Mouse (Mus musculus) megakaryocyte progenitor cell, adult 5-6 weeks (primary cell): Measurements from ENCODE around the gene Opcml. TPM values are rescaled to one million over a fixed set of nuclear protein-coding genes. Genes with fewer than 3 reads are reported as not detected.

Experiments
- ATAC-seq: replicated peaks from 2 replicates; pipeline ENCODE4 v1.8.0; 2016; ENCODE audit warnings: mild to moderate bottlenecking, moderate TSS enrichment, inconsistent platforms; ENCODE audit not compliant: poor library complexity
- total RNA-seq, 2 experiments: library from RNA; stranded (forward) in 1 of 2; stranded (reverse) in 1 of 2; fragments of 157-497, 149-512 nt in 1 of 2; fragments of 200-1000 nt in 1 of 2; gene quantifications; 2 replicates each; pipeline versions ENCODE4 v1.2.3 to v1.2.4; 2015 to 2017

Gene Opcml
- total RNA-seq (2015) (not detected in 2 replicates), total RNA-seq (2017) (not detected in 2 replicates)

DNA sequence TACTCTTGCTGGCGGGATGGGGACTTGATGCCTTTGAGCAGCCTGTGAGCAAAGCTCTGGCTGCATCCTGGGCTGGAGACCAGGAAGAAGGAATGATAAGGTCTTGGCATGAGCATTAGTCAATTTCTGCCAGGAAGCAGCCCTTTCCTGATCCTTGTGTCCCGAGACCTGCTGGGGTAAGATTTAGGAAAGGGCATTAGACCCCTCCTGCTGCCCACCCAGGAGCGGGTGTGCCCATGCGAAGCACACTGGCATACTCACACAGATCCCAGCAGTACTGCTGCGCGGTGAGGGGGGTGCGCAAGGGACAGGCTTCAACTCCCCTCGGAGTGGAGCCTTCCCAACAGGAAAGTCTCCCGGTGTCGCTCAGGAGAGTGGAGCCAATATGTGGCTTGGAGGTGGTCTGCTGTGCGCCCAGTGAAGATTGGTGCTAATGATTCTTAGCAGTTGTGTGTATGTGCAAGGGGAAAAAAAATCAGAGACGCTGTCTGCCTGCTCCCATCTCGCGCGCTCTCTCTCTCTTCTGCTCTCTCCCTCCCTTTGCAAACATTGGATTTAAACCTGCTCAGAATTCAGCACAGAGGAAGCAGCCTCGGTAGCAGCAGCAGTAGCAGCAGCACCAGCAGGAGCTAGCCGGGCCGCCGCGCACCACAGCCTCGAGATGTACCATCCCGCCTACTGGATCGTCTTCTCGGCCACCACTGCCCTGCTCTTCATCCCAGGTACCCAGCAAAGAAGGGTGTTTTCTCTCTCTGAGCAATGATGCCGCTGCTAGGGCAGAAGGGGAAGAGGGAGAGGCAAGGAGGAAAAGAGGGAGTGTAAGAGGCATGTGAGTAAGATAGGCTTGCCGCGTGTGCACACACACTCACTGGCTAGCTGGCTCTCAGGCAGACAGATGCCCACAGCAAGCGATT lies at the start of gene Opcml:
Gene Opcml, plus strand, starts transcription at position 51 of the 914 bp plus-strand sequence.
- ATAC-seq: no peak

DNA sequence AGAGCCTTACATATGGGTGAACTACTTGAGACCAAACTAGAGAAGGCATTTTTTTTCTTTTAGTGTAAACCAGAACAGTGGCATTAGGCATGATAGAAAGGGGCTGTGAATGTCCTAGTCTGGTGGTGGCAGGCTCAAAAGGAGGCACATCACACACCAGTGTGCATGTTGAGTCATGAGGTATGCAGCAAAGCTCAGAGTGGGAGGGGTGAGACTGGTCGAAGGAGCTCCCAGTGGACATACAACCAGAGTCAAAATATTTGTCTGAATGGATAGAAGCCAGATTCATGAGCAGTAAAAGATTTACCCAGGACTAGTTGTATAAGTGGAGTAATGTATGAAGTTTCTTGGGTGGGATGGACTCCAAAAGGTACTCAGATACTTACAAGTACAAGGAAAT lies 31.9 kb upstream of the Opcml start:
- no peak for ATAC-seq

GRCm38 (mm10) chr9:27761196-27761595 lies 29.4 kb upstream of the Opcml start:
- ATAC-seq: no peak

DNA sequence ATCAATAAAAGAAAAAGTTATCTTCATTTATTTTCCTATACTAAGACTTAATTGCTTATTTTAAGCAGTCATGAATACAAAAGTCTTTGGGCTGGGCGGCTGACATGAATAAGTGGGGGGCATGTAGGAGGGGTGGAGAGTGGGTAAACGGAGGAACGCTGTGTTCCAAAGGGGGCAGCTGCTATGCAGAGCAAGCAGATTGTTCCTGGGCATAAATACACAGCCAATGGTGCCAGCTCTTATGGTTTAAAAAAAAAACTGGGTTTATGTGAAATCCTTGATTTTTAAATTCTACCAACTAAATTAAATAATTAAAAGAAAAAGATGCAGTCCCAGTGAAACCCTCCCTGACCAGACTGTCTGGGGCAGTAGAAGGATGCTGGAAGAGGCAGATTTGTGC lies 24.1 kb upstream of the Opcml start:
- ATAC-seq: no peak

- ATAC-seq: no peak
These were observed 23.2 kb upstream of the Opcml start for GRCm38 (mm10) chr9:27767196-27767900.

DNA sequence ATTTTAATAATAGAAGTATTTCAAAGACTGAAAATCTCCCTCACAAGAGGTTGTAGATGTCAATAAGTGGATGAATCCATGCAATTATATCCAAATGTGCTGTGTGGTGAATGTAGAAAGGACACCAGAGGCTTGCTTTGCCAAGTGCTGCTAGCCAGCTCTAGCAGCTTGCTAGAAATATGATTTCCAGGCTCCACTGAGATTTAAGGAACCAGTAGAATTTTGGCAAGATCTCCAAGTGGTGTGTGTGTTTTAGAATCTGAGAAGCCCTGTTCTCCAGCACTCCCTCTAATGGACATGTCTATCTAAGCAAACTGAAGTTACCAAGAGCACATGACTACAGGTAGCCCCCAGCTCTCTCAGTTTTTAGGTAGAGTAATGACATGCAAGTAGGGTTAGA lies 21.8 kb upstream of the Opcml start:
- ATAC-seq: no peak

- ATAC-seq: no peak
These were observed 9.1 kb upstream of the Opcml start for GRCm38 (mm10) chr9:27781291-27781993.

DNA sequence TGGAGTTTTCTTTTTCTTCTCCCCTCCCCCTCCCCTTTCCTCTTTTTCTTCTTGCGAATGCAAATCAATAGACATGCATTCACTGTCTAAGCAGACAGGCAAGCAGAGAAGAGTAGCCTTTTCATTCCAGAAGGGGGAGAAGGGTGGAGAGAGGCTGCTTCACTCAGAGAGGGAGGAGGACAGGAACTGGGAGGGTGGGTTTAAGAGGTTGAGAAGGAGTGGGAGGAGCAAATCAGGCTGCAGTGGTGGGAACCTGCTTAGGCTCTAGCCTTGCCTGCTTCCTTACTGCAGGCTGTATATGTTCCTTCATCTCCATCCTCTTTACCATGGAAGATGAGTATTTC lies 8.6 kb upstream of the Opcml start:
- no peak for ATAC-seq

DNA sequence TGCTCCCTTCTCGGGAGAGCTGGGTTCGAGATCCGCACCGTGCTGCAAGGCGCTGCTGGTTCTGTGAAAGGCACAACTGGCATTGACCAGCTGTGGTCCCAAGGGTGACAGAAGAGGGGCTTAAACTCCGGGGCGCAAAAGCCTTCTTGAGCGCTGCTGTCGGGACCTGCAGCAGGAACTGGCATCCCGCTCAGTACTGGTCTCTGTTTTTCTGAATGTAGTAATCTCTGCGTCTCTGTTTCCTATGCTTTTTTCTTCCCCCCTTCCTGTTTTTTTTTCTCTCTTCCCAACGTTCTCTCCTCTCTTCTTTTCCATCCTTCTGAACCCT lies 1.0 kb downstream of the Opcml start:
- ATAC-seq: no peak

DNA sequence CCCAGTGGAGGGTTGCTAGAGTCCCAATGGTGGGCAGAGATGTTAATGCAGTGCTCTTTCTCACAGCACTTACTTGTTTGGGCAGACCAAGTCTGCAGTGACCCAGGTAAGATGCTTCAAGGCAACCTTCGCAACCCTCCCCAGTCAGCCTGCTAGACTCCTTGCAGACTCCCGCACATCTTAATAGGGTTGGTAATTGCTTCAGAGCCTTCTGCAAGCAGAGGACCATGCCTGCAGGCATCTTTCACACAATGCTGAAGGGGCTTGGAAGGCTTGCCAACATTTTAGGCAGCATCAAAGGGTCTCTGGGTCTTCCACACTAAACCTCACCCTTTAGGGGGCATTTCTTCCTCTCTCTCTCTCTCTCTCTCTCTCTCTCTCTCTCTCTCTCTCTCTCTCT lies 1.7 kb downstream of the Opcml start:
- ATAC-seq: no peak

DNA sequence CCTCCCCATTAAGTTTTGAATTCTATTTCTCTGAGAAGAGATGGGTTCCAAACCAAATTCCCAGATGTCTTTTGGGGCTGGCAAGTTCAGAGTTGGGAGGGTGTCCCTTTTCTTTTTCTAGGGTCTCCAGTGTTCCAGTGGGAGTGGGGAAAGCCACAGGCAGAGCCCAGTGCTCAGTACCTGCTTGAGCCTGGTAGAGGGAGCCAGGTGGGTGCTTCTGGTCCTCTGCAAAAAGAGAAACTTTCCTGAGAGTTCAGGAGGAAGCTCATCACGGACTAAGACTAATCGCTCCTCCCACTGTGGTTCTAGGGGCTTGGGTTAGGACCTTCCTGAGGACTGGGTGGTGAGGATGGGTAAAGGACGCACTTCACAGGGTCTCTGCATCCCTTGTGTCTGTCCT lies 2.4 kb downstream of the Opcml start:
- no peak for ATAC-seq

- no peak for ATAC-seq
These were observed 6.0 kb downstream of the Opcml start for GRCm38 (mm10) chr9:27796535-27796934.

DNA sequence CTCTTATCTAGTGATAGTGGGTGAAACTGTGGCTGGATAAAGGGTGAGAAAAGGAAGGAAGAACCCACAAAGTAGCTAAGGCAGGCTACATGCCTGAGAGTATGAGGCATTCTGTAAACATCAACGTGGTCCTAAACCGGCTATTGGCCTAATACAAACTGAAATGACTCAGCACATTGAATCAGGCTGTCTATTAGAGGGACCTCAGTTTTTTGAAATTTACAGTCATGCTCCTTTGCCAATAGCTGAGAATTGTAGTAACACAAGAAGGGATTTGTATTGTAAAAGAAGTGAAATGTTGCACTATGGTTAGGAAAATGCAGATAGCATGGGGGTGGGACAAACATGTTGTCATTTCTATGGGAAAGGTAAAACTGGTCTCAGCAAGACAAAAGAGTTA lies 10.4 kb downstream of the Opcml start:
- no peak for ATAC-seq

- no peak for ATAC-seq
These were observed 11.2 kb downstream of the Opcml start for GRCm38 (mm10) chr9:27801807-27802206.

DNA sequence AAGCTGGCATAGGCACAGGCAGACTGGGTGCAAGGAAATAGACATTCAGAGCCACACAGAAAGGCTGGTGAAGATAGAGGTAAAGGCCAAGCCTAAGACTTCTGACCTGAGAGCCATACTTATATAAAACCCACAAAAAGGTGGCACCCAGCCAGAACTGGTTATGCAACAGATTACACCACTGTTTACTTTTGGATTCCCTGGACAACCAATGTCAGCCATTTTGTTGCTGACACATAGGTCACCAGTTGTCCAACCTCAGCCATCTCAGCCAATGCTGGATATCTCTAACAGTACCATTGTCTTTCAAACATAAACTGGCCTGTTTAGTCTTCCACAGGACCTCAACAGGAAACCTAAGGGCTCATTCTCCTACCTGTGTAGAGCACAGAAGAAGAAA lies 11.8 kb downstream of the Opcml start:
- no peak for ATAC-seq

- no peak for ATAC-seq
These were observed 13.9 kb downstream of the Opcml start for GRCm38 (mm10) chr9:27804461-27804860.

DNA sequence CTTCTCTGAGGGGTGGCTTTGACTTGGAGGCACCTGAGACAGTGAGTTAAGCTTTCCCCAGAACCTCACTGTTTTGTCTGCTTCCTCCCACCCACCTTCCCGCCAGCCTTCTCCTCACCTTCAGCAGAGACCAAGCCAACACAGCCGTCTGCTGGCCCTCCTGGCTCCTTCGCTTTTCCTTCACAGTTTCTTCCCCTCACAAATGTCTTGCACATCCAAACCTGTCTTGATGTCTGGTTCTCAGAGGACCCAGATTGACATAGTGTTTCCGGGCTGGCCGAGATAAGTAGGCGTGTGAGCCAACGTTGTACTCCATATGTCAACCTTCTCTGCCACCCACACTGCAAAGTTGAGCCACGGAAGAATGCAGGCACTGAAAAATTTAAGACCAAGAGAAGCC lies 19.2 kb downstream of the Opcml start:
- ATAC-seq: no peak

DNA sequence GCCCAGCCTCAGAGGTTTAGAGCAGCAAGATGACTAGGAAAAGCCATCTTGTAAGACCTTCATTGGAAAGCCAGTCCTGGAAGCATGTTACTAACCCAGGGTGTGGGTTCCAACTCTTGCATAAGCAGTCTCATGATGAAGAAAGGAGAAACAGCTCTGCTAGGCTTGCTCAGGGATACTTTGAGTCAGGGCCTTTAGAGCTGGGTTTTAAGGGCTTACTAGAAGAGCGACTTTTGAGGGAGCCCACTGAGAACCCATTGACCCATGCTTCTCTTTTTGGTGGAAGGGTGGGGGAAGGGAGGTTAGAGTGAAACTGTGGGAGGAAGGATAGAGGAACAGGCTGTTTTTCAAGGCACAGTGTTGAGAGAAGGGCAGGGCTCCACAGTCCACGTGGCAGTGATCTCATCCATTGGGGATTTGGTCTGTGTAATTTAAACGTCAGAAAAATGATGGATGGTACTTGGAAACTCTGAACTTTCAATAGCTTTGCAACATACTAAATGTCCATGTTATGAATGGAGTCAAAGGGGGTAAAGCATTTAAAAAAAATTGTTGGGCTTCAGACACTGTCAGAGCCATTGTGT lies 22.7 kb downstream of the Opcml start:
- no peak for ATAC-seq

DNA sequence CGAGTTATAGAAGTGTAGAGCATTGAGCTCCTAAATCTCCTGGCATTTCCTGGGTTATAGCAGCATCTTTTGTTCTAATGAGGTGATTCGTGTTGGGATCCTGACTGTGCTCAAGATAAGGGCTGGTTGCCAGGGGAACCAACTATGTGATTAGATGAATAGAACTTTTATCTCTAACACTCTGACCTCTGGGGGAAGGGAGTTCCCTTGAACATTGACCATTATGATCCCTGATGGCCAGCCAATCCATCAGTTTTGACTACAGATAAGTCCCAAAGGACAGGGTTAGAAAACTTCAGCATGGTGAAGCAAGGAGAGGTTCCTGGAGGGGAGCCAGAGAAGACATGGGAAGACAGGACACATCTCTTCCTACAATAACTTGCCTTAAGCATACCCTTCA lies 23.6 kb downstream of the Opcml start:
- no peak for ATAC-seq

GRCm38 (mm10) chr9:27821197-27821596 lies 30.6 kb downstream of the Opcml start:
- no peak for ATAC-seq

DNA sequence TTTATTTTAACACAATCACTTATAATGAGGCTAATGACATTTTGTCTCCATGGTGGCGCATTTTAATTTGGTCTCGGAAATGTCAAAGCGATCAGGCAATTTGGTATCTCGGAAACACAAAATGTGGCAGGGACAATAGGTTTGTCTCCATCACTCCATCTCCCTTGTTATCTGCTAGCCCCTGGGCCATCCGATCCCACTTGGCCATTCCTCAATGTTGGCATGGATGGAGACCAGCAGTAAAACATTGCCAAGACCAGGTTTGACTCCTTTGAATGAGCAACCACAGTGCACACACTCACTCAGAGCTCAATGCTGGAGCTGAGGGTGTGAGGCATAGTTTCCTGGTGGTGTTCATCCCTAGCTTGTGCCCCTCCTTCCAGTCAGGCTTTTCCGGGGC lies 32.1 kb downstream of the Opcml start:
- no peak for ATAC-seq

DNA sequence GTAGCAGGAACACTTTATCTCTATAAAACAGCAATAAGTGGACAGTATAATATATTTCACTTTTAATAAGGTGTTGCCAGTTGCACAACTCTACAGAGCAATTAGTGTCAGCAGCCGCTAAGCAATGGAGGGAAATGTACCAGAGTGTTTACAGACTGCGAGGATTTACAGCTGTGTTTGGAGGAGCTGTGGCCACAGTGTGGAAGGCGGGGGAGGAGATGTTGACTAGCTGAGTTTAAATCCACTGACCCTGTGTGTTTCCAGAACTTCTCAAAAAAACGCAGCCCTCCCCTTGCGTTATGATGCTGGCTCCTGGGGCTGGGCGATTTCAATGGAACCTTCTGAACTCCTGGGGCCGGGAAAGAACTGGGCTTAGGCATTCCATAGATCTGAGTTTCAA lies 33.8 kb downstream of the Opcml start:
- ATAC-seq: no peak
